Mouse (Mus musculus): ENCODE data around the gene Ccin. TPM values are rescaled to one million over a fixed set of nuclear protein-coding genes. Genes with fewer than 3 reads are reported as not detected.

Gene Ccin
- polyA plus RNA-seq, 1 experiment from 2014 or later = not detected

DNA sequence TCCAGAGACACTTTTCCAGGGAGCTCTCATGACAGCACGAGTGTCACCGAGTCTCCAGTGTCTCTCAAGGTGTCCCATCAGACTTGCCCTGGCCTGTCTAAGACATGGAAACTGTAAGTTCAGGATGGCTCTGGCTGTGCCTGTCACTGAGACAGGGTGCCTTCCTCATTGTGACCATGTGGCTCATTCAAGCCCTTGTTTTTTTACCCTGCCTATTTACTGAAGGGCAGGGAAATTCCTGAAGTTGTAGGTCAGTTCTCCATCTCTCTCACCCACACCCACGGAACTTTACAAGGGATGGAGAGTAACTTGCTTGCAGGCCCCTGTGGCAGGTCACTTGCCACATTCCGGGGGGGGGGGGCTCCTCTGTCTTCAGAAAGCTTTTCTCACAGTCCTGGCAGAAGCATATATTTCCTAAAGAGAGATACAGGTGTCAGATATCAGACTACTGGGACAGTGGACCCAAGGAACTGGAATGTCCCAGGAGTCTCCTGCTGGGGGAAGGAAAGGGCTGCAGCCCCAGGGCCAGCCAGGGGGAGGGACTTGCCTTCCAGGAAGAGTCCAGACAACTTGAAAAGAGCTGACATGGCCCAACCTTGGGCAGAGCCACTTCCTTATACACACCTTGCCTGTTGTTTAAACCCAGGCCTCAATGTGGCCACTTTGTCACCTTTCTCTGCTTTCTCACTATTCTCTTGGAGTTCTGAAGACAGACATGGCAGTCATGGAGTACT is 18.2 kb upstream of the Ccin start:
- 50% methylated on average over 4 of the region's 4 CpGs for WGBS
- H3K4me1 ChIP-seq = peaks cover 37% of the 10 kb centered on the region
- no peak overlapping the region for H3K4me2 ChIP-seq
- no peak; the same call in 1 of the 2 replicates for ATAC-seq (ENCODE audit: insufficient read depth, low FRiP score, low read depth)
- no peaks in the 10 kb centered on the region for H3K27me3 ChIP-seq (replicated peaks)
- peak overlapping the region; percentile 58; the same call in 1 of the 2 replicates for H3K27ac ChIP-seq
- no peak overlapping the region for H3K9ac ChIP-seq
- no peaks in the 10 kb centered on the region for H3K9me3 ChIP-seq
- H3K4me3 ChIP-seq (replicated peaks) = no peak overlapping the region
- no peaks in the 10 kb centered on the region for H3K36me3 ChIP-seq

DNA sequence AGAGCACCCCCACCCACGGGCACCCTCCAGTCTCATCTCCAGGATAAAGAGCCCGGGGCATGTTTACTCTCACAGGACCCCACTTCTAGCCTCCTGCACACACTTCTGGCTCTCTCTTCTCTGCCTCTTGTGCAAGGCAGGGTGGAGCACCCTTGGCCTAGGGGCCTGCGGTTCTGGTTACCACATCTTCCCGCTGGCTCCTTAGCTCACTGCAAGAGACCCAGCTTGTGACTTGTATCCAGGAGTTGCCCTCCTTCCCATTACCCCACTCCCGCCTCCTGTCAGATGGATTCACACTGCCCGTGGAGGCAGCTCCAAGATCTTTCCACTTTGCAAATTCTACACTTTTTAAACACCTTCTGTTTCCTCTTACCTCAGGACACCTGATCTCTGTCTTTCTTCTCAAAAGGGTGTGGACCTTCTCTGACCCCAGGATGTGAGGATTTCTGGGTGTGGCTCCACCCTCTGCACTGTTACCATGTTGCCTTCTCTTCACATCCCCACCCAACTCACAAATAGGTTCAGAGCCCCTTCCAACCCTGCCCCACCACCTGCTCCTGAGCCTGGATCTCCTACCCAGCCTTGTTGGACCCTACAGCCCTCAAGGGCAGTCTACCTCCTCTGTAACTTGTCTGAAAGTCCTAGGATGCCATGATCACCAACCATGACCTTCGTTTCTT is 17.3 kb upstream of the Ccin start:
- Histone ChIP-seq H3K4me1 (peaks cover 36% of the 10 kb centered on the region), H3K36me3 (no peaks in the 10 kb centered on the region), H3K4me2 (no peak overlapping the region), H3K9ac (no peak overlapping the region), H3K27ac (peak overlapping the region; percentile 58; the same call in 1 of the 2 replicates), H3K9me3 (no peaks in the 10 kb centered on the region), H3K4me3 (replicated peaks) (no peak overlapping the region), H3K27me3 (replicated peaks) (no peaks in the 10 kb centered on the region)
- WGBS = 71% methylated on average over 7 of the region's 7 CpGs
- no peak for ATAC-seq (ENCODE audit: insufficient read depth, low FRiP score, low read depth)

DNA sequence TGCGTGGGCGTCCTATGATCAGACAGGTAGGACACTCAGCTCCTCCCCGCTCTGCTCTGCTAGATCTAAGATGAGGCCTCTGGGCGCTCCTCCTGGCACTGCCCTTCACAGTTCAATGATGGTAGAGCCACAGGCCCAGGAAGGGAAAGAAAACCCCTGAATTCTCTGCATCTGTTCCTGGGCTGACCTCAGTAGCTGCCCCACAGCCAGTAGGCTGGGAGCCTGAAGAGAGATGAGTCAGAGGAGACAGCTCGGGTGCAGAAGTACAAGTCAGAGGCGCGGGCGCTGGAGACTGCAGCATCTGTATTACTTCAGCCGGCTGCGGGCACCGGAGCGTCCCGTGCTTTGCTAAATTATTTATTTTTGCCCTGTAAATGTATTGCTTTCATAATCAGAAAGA is 14.6 kb upstream of the Ccin start:
- no peak overlapping the region for H3K4me2 ChIP-seq
- no peak for ATAC-seq (ENCODE audit: insufficient read depth, low FRiP score, low read depth)
- H3K27ac ChIP-seq = peak overlapping the region; percentile 41; the same call in 1 of the 2 replicates
- no peaks in the 10 kb centered on the region for H3K27me3 ChIP-seq (replicated peaks)
- H3K36me3 ChIP-seq = no peaks in the 10 kb centered on the region
- no peaks in the 10 kb centered on the region for H3K9me3 ChIP-seq
- WGBS = 48% methylated on average over 13 of the region's 13 CpGs
- no peak overlapping the region for H3K9ac ChIP-seq
- H3K4me3 ChIP-seq (replicated peaks) = no peak overlapping the region
- peaks cover 49% of the 10 kb centered on the region for H3K4me1 ChIP-seq

DNA sequence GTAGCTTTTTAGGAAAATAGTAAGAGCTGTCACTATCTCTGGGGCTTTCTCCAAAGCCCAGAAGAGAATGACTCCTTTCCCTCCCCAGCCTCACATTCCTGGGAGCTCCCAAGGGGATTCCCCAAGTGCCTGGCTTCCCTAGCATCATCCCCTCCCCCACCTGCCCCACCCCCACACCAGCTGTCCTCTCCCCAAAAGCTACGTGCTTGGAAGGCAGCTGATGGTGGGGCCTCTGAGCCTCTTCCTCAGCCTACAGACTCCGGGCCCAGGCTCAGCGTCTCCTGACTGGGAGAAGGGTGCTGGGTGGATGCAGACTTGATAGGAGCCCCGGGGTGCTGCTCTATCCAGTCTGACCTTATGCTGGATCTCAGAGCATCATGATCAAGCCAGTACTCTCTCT is 13.9 kb upstream of the Ccin start:
- Histone ChIP-seq H3K9ac (no peak overlapping the region), H3K27ac (peak overlapping the region; percentile 49; the same call in 1 of the 2 replicates), H3K4me1 (peaks cover 43% of the 10 kb centered on the region), H3K27me3 (replicated peaks) (no peaks in the 10 kb centered on the region), H3K4me2 (no peak overlapping the region), H3K36me3 (no peaks in the 10 kb centered on the region), H3K4me3 (replicated peaks) (no peak overlapping the region), H3K9me3 (no peaks in the 10 kb centered on the region)
- WGBS = 15% methylated on average over 4 of the region's 4 CpGs
- ATAC-seq (ENCODE audit: insufficient read depth, low FRiP score, low read depth) = no peak

DNA sequence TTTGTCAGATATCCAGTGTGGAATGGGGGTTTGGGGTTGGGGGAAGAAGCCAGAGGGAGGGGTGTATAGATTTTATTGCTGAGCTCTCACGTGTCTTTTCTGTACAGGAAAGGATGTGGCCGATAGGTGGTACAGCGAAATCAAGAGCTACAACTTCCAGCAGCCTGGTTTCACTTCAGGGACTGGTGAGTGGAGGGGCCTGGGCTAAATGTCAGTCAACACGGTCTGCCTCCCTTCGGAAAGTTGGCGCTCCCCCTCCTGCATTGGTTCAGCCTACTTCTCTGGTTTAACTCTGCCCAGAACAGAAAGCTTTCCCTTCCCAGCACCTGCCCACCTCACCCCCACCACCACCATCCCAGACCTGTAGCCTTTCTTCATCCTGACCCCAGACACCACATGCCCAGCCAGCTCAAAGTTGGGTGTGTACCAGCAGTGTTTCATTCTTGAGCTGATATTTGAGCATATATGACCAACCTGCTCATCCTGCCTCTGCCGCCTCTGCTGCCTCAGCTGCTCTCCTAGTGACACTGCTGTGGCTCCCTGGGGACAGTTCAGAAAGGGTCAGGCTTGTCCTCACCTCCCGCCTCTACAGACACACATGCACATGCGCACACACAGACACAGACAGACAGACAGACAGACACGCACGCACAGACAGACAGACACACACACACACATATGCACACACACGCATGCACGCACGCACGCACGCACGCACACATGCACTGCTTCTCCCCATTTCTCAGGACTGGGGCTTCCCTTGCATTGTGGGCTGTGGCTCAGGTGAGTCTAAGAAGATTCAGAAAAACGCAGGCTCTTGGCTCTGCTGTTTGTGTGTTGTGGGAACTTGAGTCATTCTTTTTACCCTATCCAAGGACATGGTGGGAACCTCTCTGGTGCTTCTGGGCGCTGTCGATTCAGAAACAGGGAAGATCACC is 12.6 kb upstream of the Ccin start:
- Histone ChIP-seq H3K27me3 (replicated peaks) (no peaks in the 10 kb centered on the region), H3K9me3 (no peaks in the 10 kb centered on the region), H3K4me3 (replicated peaks) (no peak overlapping the region), H3K36me3 (no peaks in the 10 kb centered on the region), H3K4me2 (no peak overlapping the region), H3K4me1 (peaks cover 37% of the 10 kb centered on the region), H3K27ac (no peak overlapping the region), H3K9ac (no peak overlapping the region)
- 85% methylated on average over 20 of the region's 20 CpGs for WGBS
- no peak for ATAC-seq (ENCODE audit: insufficient read depth, low FRiP score, low read depth)

DNA sequence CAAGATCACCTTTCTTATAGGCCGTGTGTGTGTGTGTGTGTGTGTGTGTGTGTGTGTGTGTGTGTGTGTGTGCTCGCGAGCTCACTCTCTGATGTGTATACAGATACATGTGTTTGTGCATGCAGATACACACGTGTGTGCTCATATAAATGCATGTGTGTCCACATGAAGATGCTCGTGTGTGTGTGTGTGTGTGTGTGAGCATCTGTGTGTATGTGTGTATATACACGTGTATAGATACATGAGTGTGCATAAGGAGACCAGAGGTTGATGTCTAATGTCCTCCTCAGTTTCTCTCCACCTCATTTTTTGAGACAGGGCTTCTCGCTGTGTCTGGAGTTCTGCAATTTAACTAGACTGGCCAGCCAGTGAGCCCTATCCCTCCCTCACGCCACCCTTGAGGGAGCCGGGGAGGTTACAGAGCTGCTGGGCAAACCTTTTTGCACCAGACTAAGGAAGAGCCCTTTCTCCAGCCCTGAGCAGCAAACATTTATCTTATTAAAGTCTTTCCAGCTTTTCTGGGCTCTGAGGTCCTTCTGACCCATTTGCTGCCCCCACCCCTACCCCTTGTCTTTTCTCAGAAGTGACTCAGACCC is 11.6 kb upstream of the Ccin start:
- Histone ChIP-seq H3K27ac (peak overlapping the region; percentile 86), H3K27me3 (replicated peaks) (no peaks in the 10 kb centered on the region), H3K4me3 (replicated peaks) (no peak overlapping the region), H3K9ac (no peak overlapping the region), H3K4me1 (peaks cover 32% of the 10 kb centered on the region), H3K9me3 (no peaks in the 10 kb centered on the region), H3K4me2 (peak overlapping the region; percentile 36; the same call in 1 of the 2 replicates), H3K36me3 (no peaks in the 10 kb centered on the region)
- ATAC-seq (ENCODE audit: insufficient read depth, low FRiP score, low read depth) = no peak
- WGBS = 57% methylated on average over 9 of the region's 9 CpGs

DNA sequence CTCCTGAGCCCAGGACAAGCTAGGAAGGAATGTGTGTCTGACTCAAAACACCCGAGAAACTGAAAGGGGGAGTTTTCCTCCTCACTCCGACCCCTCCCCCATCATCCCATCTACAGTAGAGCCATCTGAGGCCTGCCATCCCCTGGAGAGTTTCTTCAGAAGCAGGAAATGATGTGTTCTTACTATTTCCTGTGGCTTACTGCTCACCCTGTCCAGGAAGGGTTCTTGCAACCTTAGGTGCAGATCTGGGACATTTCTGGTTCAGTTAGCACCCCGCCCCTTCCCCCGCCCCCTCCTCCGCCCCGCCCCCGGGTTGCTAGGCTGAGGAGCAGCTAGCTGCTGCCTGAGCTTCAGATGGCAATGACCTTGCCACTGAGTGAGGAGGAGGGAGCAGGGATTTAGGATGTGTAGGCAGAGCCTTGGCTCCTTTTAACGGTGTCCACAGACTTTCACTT is 11.1 kb upstream of the Ccin start:
- H3K4me3 ChIP-seq (replicated peaks) = no peak overlapping the region
- WGBS = 2% methylated on average over 8 of the region's 8 CpGs
- peaks cover 32% of the 10 kb centered on the region for H3K4me1 ChIP-seq
- H3K36me3 ChIP-seq = no peaks in the 10 kb centered on the region
- no peaks in the 10 kb centered on the region for H3K27me3 ChIP-seq (replicated peaks)
- no peak overlapping the region for H3K9ac ChIP-seq
- peak overlapping the region; percentile 86 for H3K27ac ChIP-seq
- peak; percentile 74 for ATAC-seq (ENCODE audit: insufficient read depth, low FRiP score, low read depth)
- H3K4me2 ChIP-seq = peak overlapping the region; percentile 36; the same call in 1 of the 2 replicates
- no peaks in the 10 kb centered on the region for H3K9me3 ChIP-seq

DNA sequence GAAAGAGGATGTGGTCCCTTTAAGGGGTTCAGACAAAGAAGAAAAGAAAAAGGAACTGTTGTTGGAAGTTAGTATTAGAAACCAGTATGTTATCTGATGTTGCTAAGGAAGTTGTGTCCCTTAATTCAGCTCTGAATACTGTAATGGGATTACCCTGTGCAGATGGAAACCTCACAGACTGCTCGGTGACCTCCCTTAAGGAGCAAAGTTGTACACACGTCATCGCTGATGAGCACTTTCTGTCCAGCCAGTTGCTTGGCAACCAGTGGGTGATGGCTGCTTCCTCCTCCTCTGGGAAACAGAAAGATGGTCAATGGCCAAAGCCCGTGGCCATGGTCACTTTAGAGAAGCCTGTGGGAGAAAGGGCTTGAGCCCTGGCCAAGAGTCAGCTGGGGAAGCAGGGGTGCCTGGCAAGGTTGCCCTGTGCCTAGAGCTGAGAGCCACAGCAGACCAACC is 9.7 kb upstream of the Ccin start:
- 53% methylated on average over 4 of the region's 4 CpGs for WGBS
- Histone ChIP-seq H3K27me3 (replicated peaks) (no peaks in the 10 kb centered on the region), H3K9me3 (no peaks in the 10 kb centered on the region), H3K9ac (no peak overlapping the region), H3K4me1 (peaks cover 26% of the 10 kb centered on the region), H3K36me3 (no peaks in the 10 kb centered on the region), H3K27ac (peak overlapping the region; percentile 61), H3K4me2 (no peak overlapping the region), H3K4me3 (replicated peaks) (no peak overlapping the region)
- ATAC-seq (ENCODE audit: insufficient read depth, low FRiP score, low read depth) = no peak

DNA sequence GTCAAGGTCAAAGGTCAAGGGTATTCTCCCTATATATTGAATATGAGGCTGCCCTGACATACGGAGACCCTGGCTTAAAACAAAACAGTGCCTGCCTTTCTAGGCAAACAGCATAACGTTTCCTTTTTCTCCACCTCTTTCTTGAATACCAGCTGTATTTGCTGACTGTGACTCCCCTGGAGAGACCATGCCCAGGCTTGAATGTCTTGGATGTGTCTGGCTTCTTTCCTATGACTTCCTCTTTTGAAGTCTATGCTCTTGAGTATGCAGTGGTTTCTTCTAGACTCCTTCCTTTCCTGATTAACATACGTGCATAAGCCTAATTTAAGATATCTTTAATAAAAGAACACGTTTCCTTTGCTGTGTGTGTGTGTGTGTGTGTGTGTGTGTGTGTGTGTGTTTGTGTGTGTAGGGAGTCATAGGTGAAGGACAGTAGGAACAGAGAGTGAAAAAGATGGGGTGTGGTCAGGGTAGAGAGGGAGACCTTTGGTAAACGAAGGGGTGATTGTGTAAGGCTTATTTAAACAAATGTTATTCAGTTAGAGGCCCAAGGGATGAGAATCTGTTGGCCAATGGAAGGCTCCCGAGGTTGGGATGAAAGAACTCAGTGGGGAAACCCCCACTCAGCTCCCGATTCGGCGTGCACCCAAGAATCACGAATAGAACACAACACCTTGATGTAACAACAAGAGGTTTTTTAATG is 8.2 kb upstream of the Ccin start:
- ATAC-seq (ENCODE audit: insufficient read depth, low FRiP score, low read depth) = no peak

DNA sequence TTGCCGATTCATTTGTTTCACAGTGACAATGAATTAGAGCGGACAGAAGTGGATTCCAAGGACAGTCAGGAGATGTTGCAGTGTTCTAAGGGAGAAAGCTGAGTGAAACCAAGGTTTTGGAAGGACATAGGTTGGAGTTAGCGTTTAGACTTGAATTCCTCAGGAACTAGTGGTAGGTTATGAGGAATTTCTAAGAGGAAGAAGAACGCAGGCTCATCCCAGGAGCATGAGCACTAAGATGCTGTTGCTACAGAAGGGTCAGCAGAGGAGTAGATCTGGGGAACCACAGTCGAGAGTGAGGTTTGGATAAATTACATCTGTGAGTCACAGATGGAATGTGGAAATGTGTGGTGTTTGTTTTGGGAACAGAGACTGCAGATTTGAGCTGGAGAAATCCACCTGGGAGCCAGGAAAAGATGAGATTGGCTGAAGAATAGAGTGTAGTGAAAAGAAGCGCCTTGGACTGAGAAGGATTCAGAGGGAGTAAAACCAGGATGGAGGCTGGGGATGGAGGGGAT is 7.0 kb upstream of the Ccin start:
- ATAC-seq (ENCODE audit: insufficient read depth, low FRiP score, low read depth) = no peak

More for the DNA sequence above, 8.2 kb upstream of the Ccin start:
- Histone ChIP-seq H3K4me3 (replicated peaks) (no peak overlapping the region), H3K9me3 (no peaks in the 10 kb centered on the region), H3K27me3 (replicated peaks) (no peaks in the 10 kb centered on the region), H3K4me1 (peaks cover 36% of the 10 kb centered on the region), H3K36me3 (no peaks in the 10 kb centered on the region), H3K4me2 (no peak overlapping the region), H3K27ac (peak overlapping the region; percentile 54; the same call in 1 of the 2 replicates), H3K9ac (no peak overlapping the region)
- WGBS = 62% methylated on average over 10 of the region's 10 CpGs

More for the DNA sequence above, 7.0 kb upstream of the Ccin start:
- Histone ChIP-seq H3K27me3 (replicated peaks) (no peaks in the 10 kb centered on the region), H3K27ac (no peak overlapping the region), H3K9ac (no peak overlapping the region), H3K36me3 (no peaks in the 10 kb centered on the region), H3K4me3 (replicated peaks) (no peak overlapping the region), H3K4me1 (peaks cover 36% of the 10 kb centered on the region), H3K4me2 (no peak overlapping the region), H3K9me3 (no peaks in the 10 kb centered on the region)
- 75% methylated on average over 6 of the region's 6 CpGs for whole genome bisulfite sequencing

All from stomach, embryonic 15.5 days (tissue).